Mouse (Mus musculus): ENCODE data around the gene Gca. TPM values are rescaled to one million over a fixed set of nuclear protein-coding genes. Genes with fewer than 3 reads are reported as not detected.

Gene Gca
- total and polyA plus RNA-seq, 3 experiments = 6.2 to 17.9 TPM; not detected in 1

GRCm38 (mm10) chr2:62727732-62728131 is 63.6 kb downstream of the Gca start:
- no peak for DNase-seq (ENCODE audit: low read depth, low spot score)
- H3K79me2 ChIP-seq (ENCODE audit: control insufficient read depth, insufficient read depth, low read length, poor library complexity) = no peaks in the 10 kb centered on the region

GRCm38 (mm10) chr2:62730671-62731070 is 66.6 kb downstream of the Gca start:
- no peak overlapping the region for H3K4me3 ChIP-seq (ENCODE audit: control insufficient read depth in 1 of 2, insufficient read depth in 1 of 2, low read depth in 2 of 2, low read length in 2 of 2)
- H3K4me1 ChIP-seq (ENCODE audit: control insufficient read depth in 1 of 2, insufficient read depth in 2 of 2, low read length in 2 of 2) = no peaks in the 10 kb centered on the region
- no peaks in the 10 kb centered on the region for H3K79me2 ChIP-seq (ENCODE audit: control insufficient read depth, insufficient read depth, low read length, poor library complexity)
- H3K27me3 ChIP-seq (ENCODE audit: control insufficient read depth in 1 of 2, insufficient read depth in 2 of 2, low read length in 2 of 2) = peaks cover 0 to 2% of the 10 kb centered on the region in 2 experiments; a peak in 1 of 4 replicates
- no peak overlapping the region for H3K27ac ChIP-seq (ENCODE audit: control insufficient read depth, low read depth, low read length)
- DNase-seq (ENCODE audit: low read depth, low spot score) = no peak
- H3K9me3 ChIP-seq (replicated peaks; ENCODE audit: insufficient read depth, low read length) = no peaks in the 10 kb centered on the region
- no peaks in the 10 kb centered on the region for H3K36me3 ChIP-seq (ENCODE audit: control insufficient read depth in 1 of 2, insufficient read depth in 2 of 2, low read length in 2 of 2)
- H3K9ac ChIP-seq (ENCODE audit: control insufficient read depth, low read depth, low read length, poor library complexity, severe bottlenecking) = no peak overlapping the region
- no peak for TF ChIP-seq UBTF (IDR thresholded peaks at IDR 0.05; ENCODE audit: borderline replicate concordance, insufficient read depth, low read depth, low read length)
- TF ChIP-seq ELF1 (IDR thresholded peaks at IDR 0.05; ENCODE audit: low read depth, low read length) = no peak
- TF ChIP-seq BHLHE40 (IDR thresholded peaks at IDR 0.05; ENCODE audit: borderline replicate concordance, low read depth, low read length) = no peak
- no peak for TF ChIP-seq MYC (IDR thresholded peaks at IDR 0.05; ENCODE audit: low read depth, low read length)
- no peak for TF ChIP-seq NRF1 (IDR thresholded peaks at IDR 0.05; ENCODE audit: insufficient read depth, low read depth, low read length, poor library complexity, severe bottlenecking)
- no peak for TF ChIP-seq E2F4 (IDR thresholded peaks at IDR 0.05; ENCODE audit: borderline replicate concordance, low read depth, low read length)
- no peak for TF ChIP-seq USF1 (IDR thresholded peaks at IDR 0.05; ENCODE audit: low read depth, low read length)
- no peak for TF ChIP-seq GATA1 (IDR thresholded peaks at IDR 0.05; ENCODE audit: low read depth, low read length)
- no peak for TF ChIP-seq CHD2 (IDR thresholded peaks at IDR 0.05; ENCODE audit: low read length)
- no peak for TF ChIP-seq ZNF384 (IDR thresholded peaks at IDR 0.05; ENCODE audit: low read depth, low read length)
- no peak for TF ChIP-seq TAL1 (IDR thresholded peaks at IDR 0.05; ENCODE audit: low read length)
- TF ChIP-seq MXI1 (IDR thresholded peaks at IDR 0.05; ENCODE audit: low read depth, low read length) = no peak
- TF ChIP-seq KAT2A (conservative IDR thresholded peaks at IDR 0.05; ENCODE audit: low read depth, low read length) = no peak
- no peak for TF ChIP-seq RCOR1 (IDR thresholded peaks at IDR 0.05; ENCODE audit: low read depth, low read length)

More at GRCm38 (mm10) chr2:62727732-62728131, 63.6 kb downstream of the Gca start:
- Histone ChIP-seq H3K36me3 (ENCODE audit: control insufficient read depth in 1 of 2, insufficient read depth in 2 of 2, low read length in 2 of 2) (no peaks in the 10 kb centered on the region), H3K4me3 (ENCODE audit: control insufficient read depth in 1 of 2, insufficient read depth in 1 of 2, low read depth in 2 of 2, low read length in 2 of 2) (no peak overlapping the region), H3K27me3 (ENCODE audit: control insufficient read depth in 1 of 2, insufficient read depth in 2 of 2, low read length in 2 of 2) (peaks cover 0 to 5% of the 10 kb centered on the region in 2 experiments; a peak in 2 of 4 replicates), H3K9ac (ENCODE audit: control insufficient read depth, low read depth, low read length, poor library complexity, severe bottlenecking) (no peak overlapping the region), H3K27ac (ENCODE audit: control insufficient read depth, low read depth, low read length) (no peak overlapping the region), H3K4me1 (ENCODE audit: control insufficient read depth in 1 of 2, insufficient read depth in 2 of 2, low read length in 2 of 2) (no peaks in the 10 kb centered on the region), H3K9me3 (replicated peaks; ENCODE audit: insufficient read depth, low read length) (no peaks in the 10 kb centered on the region)
- no peak for TF ChIP-seq TBP (IDR thresholded peaks at IDR 0.05; ENCODE audit: low read depth, low read length)
- peak; percentile 78; the same call in 1 of the 2 replicates for TF ChIP-seq MAFK (IDR thresholded peaks at IDR 0.05; ENCODE audit: borderline replicate concordance, low read depth, low read length)

Data from MEL (cell line).